Mouse (Mus musculus) spleen, adult 2 months (tissue): ENCODE data around the gene Pxmp4.

Source experiments
- CTCF ChIP-seq: fragments of 200-500 bp; IDR thresholded peaks from 2 replicates; pipeline ENCODE4 v1.5.1; 2011; ENCODE audit warnings: mild to moderate bottlenecking, inconsistent platforms; ENCODE audit not compliant: insufficient read depth, insufficient read length, insufficient replicate concordance; ENCODE audit errors: extremely low read depth
- POLR2A ChIP-seq: fragments of 200-500 bp; IDR thresholded peaks from 2 replicates; pipeline ENCODE4 v1.6.1; 2011; ENCODE audit warnings: low read depth, low read length, inconsistent platforms

DNA sequence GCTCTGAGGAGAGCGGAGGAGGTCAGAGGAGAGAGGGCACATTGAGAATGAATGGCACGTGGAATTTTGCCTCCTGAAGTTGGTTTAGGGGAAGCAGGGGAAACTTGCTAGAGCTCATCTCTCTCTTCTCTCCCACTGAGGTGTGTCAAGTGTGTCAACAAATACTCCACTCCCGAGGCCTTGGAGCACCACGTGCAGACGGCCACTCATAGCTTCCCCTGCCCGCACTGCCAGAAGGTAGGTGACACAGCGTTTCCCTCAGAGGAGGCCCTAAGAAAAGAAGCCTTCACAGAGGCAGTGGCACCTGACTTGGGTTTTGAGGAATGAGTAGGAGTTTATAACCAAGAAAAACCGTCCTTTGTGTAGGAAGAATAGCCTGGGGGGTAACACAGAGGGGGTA, 37.7 kb upstream of the Pxmp4 start:
- no peak for TF ChIP-seq POLR2A
- no peak for TF ChIP-seq CTCF
